Mouse (Mus musculus): Measurements from ENCODE around the gene Pgbd5.

DNA sequence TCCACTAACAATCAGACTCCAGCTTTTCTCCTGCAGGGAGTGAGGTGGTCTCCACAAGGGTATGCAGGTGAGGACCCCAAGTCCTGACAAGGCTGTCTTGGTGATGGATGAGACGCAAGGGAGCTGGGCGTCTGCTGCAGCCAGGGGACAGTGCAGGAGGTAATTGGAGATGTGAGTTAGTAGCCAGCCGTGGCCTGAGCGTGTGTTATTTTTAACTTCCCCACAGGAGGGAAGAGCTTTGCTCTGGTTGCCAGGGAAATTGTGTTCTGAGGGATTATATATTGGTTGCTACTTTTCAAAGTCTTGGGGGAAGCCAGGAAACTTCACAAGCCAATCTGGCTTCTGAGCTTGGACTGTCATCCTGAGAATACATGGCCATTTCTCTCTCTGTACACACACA, 23.7 kb upstream of the Pgbd5 start:
- TF ChIP-seq POLR2A (IDR thresholded peaks at IDR 0.05; ENCODE audit: borderline replicate concordance, control insufficient read depth, low read depth, low read length) = no peak
- TF ChIP-seq CTCF (IDR thresholded peaks at IDR 0.05; ENCODE audit: control insufficient read depth, insufficient read depth, low read length) = no peak
